Mouse (Mus musculus) MEL (cell line): ENCODE measurements around the gene Maea.

Experiments
- CTCF ChIP-seq, 3 experiments: IDR thresholded peaks in 2 of 3; conservative IDR thresholded peaks in 1 of 3; 2 replicates each; pipeline ENCODE4 v1.5.1; 2011 to 2012; ENCODE audit warnings: low read length in 3 of 3, low read depth in 2 of 3, mild to moderate bottlenecking in 2 of 3, improper control_type of control experiment in 1 of 3, inconsistent platforms in 1 of 3, mixed read lengths in 1 of 3, moderate library complexity in 1 of 3; ENCODE audit not compliant: control insufficient read depth in 1 of 3, insufficient read depth in 1 of 3, poor library complexity in 1 of 3, severe bottlenecking in 1 of 3
- E2F4 ChIP-seq: IDR thresholded peaks from 2 replicates; pipeline ENCODE4 v1.6.1; 2011; ENCODE audit warnings: low read depth, low read length, improper control_type of control experiment, borderline replicate concordance
- GATA1 ChIP-seq: IDR thresholded peaks from 2 replicates; pipeline ENCODE4 v1.6.1; 2011; ENCODE audit warnings: low read depth, low read length, improper control_type of control experiment
- HCFC1 ChIP-seq: IDR thresholded peaks from 2 replicates; pipeline ENCODE4 v1.6.1; 2012; ENCODE audit warnings: low read depth, mild to moderate bottlenecking, inconsistent platforms, low read length, improper control_type of control experiment, moderate library complexity
- MAFK ChIP-seq: IDR thresholded peaks from 2 replicates; pipeline ENCODE4 v1.6.1; 2011; ENCODE audit warnings: low read depth, mild to moderate bottlenecking, low read length, improper control_type of control experiment, borderline replicate concordance
- NELFE ChIP-seq: IDR thresholded peaks from 2 replicates; pipeline ENCODE4 v1.6.1; 2011; ENCODE audit warnings: low read depth, low read length, improper control_type of control experiment
- POLR2A ChIP-seq, 2 experiments: IDR thresholded peaks; 2 replicates each; pipeline ENCODE4 v1.6.1; 2011 to 2012; ENCODE audit warnings: low read length in 2 of 2, mild to moderate bottlenecking in 2 of 2, control low read depth in 1 of 2, improper control_type of control experiment in 1 of 2, low read depth in 1 of 2, moderate library complexity in 1 of 2; ENCODE audit not compliant: control insufficient read depth in 1 of 2, insufficient read depth in 1 of 2, poor library complexity in 1 of 2
- TBP ChIP-seq: IDR thresholded peaks from 2 replicates; pipeline ENCODE4 v1.8.0; 2011; ENCODE audit warnings: low read depth, low read length, improper control_type of control experiment
- ZNF384 ChIP-seq: IDR thresholded peaks from 2 replicates; pipeline ENCODE4 v1.6.1; 2012; ENCODE audit warnings: low read depth, mild to moderate bottlenecking, inconsistent platforms, low read length, improper control_type of control experiment

- TF ChIP-seq POLR2A (IDR thresholded peaks at IDR 0.05; ENCODE audit: control insufficient read depth in 1 of 2, insufficient read depth in 1 of 2, low read depth in 1 of 2, low read length in 2 of 2, poor library complexity in 1 of 2) (no peak), NELFE (no peak), ZNF384 (no peak), HCFC1 (no peak), TBP (no peak), CTCF (IDR thresholded peaks at IDR 0.05 in 2 of 3, conservative IDR thresholded peaks at IDR 0.05 in 1 of 3; ENCODE audit: control insufficient read depth in 1 of 3, insufficient read depth in 1 of 3, low read depth in 2 of 3, low read length in 3 of 3, poor library complexity in 1 of 3, severe bottlenecking in 1 of 3) (no peak), MAFK (no peak), GATA1 (no peak), E2F4 (no peak)
Measured at GRCm38 (mm10) chr5:33368651-33369050, 33.3 kb downstream of the Maea start.
